Mouse (Mus musculus) Patski (cell line): Measurements from ENCODE around the gene Isy1. TPM values are rescaled to one million over a fixed set of nuclear protein-coding genes. Genes with fewer than 3 reads are reported as not detected.
A peak's percentile ranks its signal among the peaks of the same experiment; 100 is the strongest.

Source experiments
- ATAC-seq: fragments of 100-300 bp; one replicate; pipeline ENCODE4 v1.8.0; 2021
- CTCF ChIA-PET: fragments of 350-600 bp; sonication (Branson Sonifier 250); formaldehyde crosslinking; loops from one replicate; lab custom pipeline; 2022; ENCODE audit warnings: inconsistent platforms; lab: Charles Lee
- POLR2A ChIA-PET: fragments of 350-600 bp; sonication (Branson Sonifier 250); formaldehyde crosslinking; loops from one replicate; lab custom pipeline; 2022; ENCODE audit warnings: antibody characterized with exemption, inconsistent platforms; lab: Charles Lee
- DNase-seq: peaks from one replicate; pipeline ENCODE4 v3.0.0-alpha.2; 2011; ENCODE audit warnings: low read depth, low spot score
- H3K27me3 ChIP-seq: fragments of 371-371 bp; one replicate; pipeline ENCODE4 v1.5.1; 2021
- CTCF ChIP-seq: fragments of 100-300 bp; IDR thresholded peaks from one replicate; pipeline ENCODE4 v1.5.1; 2021
- in situ Hi-C: fragments of 300-500 bp; cut with MboI; formaldehyde crosslinking; loops from 3 replicates; pipeline ENCODE4 v1.11.1; 2018; ENCODE audit warnings: low pct_unique_long_range_greater_than_20kb, mixed read lengths
- polyA plus RNA-seq: library from polyadenylated mRNA; unstranded; gene quantifications from one replicate; pipeline ENCODE4 v1.2.3, GENCODE M21; 2021

Isy1 gene
- polyA plus RNA-seq, 1 experiment from 2014 or later = 59.6 TPM

GRCm38 (mm10) chr6:87873963-87874362 lies 35.4 kb upstream of the Isy1 start:
- DNase-seq (no peak), ATAC-seq (no peak)
- ChIA-PET CTCF (no interaction called here), POLR2A (no interaction called here)
- peak; percentile 43 for TF ChIP-seq CTCF
- in situ Hi-C loops = no loop called here
- no peaks in the 10 kb centered on the region for H3K27me3 ChIP-seq

GRCm38 (mm10) chr6:87873104-87873503 lies 34.5 kb upstream of the Isy1 start:
- DNase-seq (no peak), ATAC-seq (no peak)
- ChIA-PET POLR2A (no interaction called here), CTCF (interaction anchor here (1.3 kb wide), 1 partner anchor 13 kb away, joined by 3 read pairs; no protein-coding TSS in a partner anchor)
- in situ Hi-C loops = no loop called here
- no peaks in the 10 kb centered on the region for H3K27me3 ChIP-seq
- no peak for TF ChIP-seq CTCF

GRCm38 (mm10) chr6:87871240-87871639 lies 32.6 kb upstream of the Isy1 start:
- POLR2A ChIA-PET = no interaction called here
- in situ Hi-C loops = no loop called here
- no peak for DNase-seq

DNA sequence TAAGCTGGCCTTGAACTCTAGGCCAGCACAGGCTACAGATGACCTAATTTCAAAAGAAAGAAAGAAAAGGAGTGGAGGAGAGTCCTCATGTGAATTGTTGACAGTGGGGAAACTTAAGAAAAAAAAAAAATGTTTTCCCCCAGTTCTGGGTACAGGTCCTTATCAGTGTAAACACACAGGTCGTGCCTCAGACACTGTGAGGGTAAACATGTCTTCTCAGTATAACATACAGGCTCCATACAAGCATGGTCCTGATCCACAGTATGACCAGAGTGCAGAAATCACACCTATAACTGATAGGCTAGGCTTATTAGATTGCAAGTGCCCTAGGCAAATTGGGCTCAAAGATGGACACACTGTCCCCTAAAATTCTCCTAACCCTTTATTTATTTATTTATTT lies 31.8 kb upstream of the Isy1 start:
- TF ChIP-seq CTCF = no peak
- H3K27me3 ChIP-seq = no peaks in the 10 kb centered on the region
- ChIA-PET POLR2A (no interaction called here), CTCF (no interaction called here)
- no peak for ATAC-seq
- in situ Hi-C loops = no loop called here
- DNase-seq = no peak

More at GRCm38 (mm10) chr6:87871240-87871639, 32.6 kb upstream of the Isy1 start:
- no peaks in the 10 kb centered on the region for H3K27me3 ChIP-seq
- CTCF ChIA-PET = no interaction called here
- TF ChIP-seq CTCF = no peak
- ATAC-seq = no peak

- H3K27me3 ChIP-seq = no peaks in the 10 kb centered on the region
- ChIA-PET POLR2A (interaction anchor here (0.9 kb wide), 1 partner anchor 18 kb away, joined by 3 read pairs; no protein-coding TSS in a partner anchor), CTCF (interaction anchor here (1.3 kb wide), 1 partner anchor 18 kb away, joined by 4 read pairs; no protein-coding TSS in a partner anchor)
- in situ Hi-C loops = no loop called here
- DNase-seq = peak; percentile 83
- ATAC-seq = peak; percentile 93
- TF ChIP-seq CTCF = no peak
These were observed 30.4 kb upstream of the Isy1 start for GRCm38 (mm10) chr6:87868871-87869506.

DNA sequence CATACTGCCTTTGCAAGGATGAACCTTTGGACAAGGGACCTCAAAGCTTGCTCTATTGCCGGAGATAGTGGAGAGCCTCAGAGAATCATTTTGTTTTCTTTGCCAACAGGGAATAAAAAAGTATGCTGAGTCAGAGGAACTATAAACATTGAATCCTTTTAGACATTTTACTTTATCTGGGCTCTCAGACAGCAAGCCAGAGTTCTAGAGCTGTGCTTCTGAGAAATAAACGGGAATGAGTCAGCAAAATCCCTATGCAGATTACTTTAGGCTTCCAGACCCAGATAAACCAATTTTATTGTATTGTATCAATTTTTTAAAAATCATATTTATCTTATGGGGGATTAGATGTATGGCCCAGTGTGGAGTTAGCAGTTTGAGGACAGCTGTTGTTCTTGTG lies 28.7 kb upstream of the Isy1 start:
- ATAC-seq (no peak), DNase-seq (no peak)
- ChIA-PET POLR2A (no interaction called here), CTCF (no interaction called here)
- no peak for TF ChIP-seq CTCF
- H3K27me3 ChIP-seq = no peaks in the 10 kb centered on the region
- in situ Hi-C loops = no loop called here

DNA sequence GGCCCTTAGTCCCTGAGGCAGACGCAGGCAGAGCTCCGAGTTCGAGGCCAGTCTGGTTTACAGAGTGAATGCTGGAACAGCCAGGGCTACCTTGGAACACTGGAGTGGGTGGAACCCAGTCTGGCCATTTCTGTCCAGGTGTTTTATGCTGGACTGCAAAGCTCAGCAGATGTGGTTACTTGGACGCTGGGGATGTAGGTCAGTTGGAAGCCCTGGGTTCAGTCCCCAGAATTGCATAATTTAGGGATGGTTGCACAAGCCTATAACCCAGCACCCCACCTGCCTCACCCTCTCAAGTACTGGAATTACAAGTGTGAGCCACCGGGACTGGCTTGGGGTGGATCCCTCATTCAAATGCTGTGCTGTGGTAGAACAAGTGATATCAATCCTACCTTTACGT lies 27.6 kb upstream of the Isy1 start:
- ChIA-PET CTCF (no interaction called here), POLR2A (no interaction called here)
- no peaks in the 10 kb centered on the region for H3K27me3 ChIP-seq
- DNase-seq (no peak), ATAC-seq (no peak)
- in situ Hi-C loops = no loop called here
- no peak for TF ChIP-seq CTCF

DNA sequence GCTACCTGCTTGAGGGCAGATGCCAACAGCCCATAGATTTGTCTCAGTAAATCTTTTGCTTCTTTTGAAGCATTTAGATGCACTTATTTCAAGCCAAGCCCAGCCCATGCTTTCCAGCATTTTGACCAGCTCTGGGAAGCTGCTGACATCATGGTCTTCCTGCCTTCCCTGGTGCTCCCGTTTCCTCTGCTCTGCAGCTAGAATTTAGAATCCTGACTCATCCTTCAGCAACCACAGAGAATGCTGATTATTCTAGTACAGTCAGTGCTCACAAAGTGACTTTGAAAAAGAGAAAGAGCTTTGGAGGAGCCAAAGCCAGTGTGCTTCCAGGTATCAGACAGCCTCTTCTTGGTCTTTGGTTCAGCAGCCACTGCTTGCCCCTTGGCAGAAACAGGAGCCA lies 18.5 kb upstream of the Isy1 start:
- in situ Hi-C loops = no loop called here
- TF ChIP-seq CTCF = no peak
- no peaks in the 10 kb centered on the region for H3K27me3 ChIP-seq
- ChIA-PET POLR2A (interaction anchor here (1.0 kb wide), 1 partner anchor 19 kb away, joined by 3 read pairs; the partner anchor contains the start of gene Isy1), CTCF (interaction anchor here (1.1 to 1.4 kb wide), 2 partner anchors 22 to 30 kb away, joined by 3 to 4 read pairs; partner anchors contain the start of gene Gm45140)
- DNase-seq (no peak), ATAC-seq (peak; percentile 54)

DNA sequence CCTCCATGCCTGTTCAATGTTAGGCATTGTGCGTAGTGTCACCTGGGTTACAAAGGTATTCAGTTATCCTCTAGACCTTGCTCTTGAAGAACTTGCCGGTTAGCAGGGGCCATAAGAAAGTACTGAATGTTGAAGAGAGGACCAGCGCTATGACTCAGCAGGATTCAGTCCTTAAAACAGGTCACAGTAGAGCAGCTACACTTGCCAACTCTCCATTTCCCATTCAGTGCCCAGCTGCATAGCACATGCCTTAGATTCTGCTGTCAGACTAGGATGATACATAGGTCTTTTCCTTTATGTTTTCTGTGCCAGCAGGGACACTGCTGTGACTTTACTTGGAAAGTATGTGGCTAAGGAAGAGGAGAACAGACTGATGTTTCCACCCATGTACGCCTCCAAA lies 14.8 kb upstream of the Isy1 start:
- ATAC-seq = no peak
- TF ChIP-seq CTCF = no peak
- no peaks in the 10 kb centered on the region for H3K27me3 ChIP-seq
- POLR2A ChIA-PET = no interaction called here
- CTCF ChIA-PET = no interaction called here
- no peak for DNase-seq
- in situ Hi-C loops = loop anchor here (5.0 kb wide), 1 partner anchor 34 kb away; the partner anchor contains the start of gene Copg1

DNA sequence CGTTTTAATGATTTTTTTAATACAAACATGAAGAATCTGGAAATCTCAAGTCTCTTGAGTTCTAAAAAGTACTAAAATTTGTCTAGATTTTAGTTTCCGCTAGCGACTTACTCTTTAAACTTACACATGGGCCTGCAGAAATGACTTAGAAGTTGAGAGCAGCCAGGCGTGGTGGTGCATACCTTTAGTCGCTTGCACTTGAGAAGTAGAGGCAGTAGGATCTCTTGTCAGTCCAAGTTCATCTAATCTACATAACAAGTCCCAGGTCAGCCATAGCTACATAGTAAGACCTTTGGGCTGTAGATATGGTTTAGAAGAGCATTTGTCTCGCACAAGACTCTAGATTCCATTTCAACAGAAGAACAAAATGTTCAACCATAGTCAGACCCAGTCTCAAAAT lies 13.3 kb upstream of the Isy1 start:
- ATAC-seq = no peak
- ChIA-PET CTCF (no interaction called here), POLR2A (no interaction called here)
- in situ Hi-C loops = loop anchor here (5.0 kb wide), 1 partner anchor 35 kb away; the partner anchor contains the start of gene Copg1
- no peak for TF ChIP-seq CTCF
- DNase-seq = no peak
- H3K27me3 ChIP-seq = no peaks in the 10 kb centered on the region

- ATAC-seq (peak; percentile 98), DNase-seq (peak; percentile 74)
- TF ChIP-seq CTCF = no peak
- no peaks in the 10 kb centered on the region for H3K27me3 ChIP-seq
- ChIA-PET CTCF (no interaction called here), POLR2A (no interaction called here)
- in situ Hi-C loops = loop anchor here (5.0 kb wide), 1 partner anchor 36 kb away; the partner anchor contains the start of gene Copg1
These were observed 12.5 kb upstream of the Isy1 start, which contains the start of gene Cnbp for GRCm38 (mm10) chr6:87850900-87851614. Cnbp (minus strand) TSS chr6:87851106.
